Comparison of ENCODE assay signal across 9 mouse cellular contexts in genomic region chr11:33028920-33029319, GRCm38 (mm10).
DNase-seq lines count a peak whose midpoint lies in the region; ATAC-seq and TF ChIP-seq lines count a peak whose summit lies in the region.
"Had no signal": no experiment of that assay in that cellular context is flagged by ENCODE, and none has a peak within 500 bp of the region (broad histone marks: within the 10 kb centered on the region; RNA-seq: fewer than 3 reads in every experiment).

No protein-coding gene starts in this region.

- H3K27me3 ChIP-seq in embryonic facial prominence, embryonic 11.5 days (ENCODE audit: control insufficient read depth, insufficient read depth, low read length): no peaks in the 10 kb centered on the region
- H3K27me3 ChIP-seq in embryonic facial prominence, embryonic 10.5 days (replicated peaks; ENCODE audit: low read depth, poor library complexity, severe bottlenecking): no peaks in the 10 kb centered on the region
- no peaks in the 10 kb centered on the region for H3K27me3 ChIP-seq in lung, embryonic 14.5 days (ENCODE audit: insufficient read depth, low read length)
- H3K27me3 ChIP-seq: limb, embryonic 12.5 days had no signal

- no peaks in the 10 kb centered on the region for H3K36me3 ChIP-seq in embryonic facial prominence, embryonic 11.5 days (replicated peaks; ENCODE audit: control insufficient read depth, insufficient read depth, low read depth, low read length)
- no peaks in the 10 kb centered on the region for H3K36me3 ChIP-seq in embryonic facial prominence, embryonic 10.5 days (replicated peaks)
- no peaks in the 10 kb centered on the region for H3K36me3 ChIP-seq in lung, embryonic 14.5 days (ENCODE audit: insufficient read depth)
- H3K36me3 ChIP-seq: limb, embryonic 12.5 days had no signal

- no peak overlapping the region for H3K4me2 ChIP-seq in embryonic facial prominence, embryonic 11.5 days (ENCODE audit: low read depth, low read length)
- H3K4me2 ChIP-seq in lung, embryonic 14.5 days: no peak overlapping the region
- H3K4me2 ChIP-seq: limb, embryonic 12.5 days had no signal

- no peak overlapping the region for H3K9ac ChIP-seq in embryonic facial prominence, embryonic 11.5 days (replicated peaks; ENCODE audit: low read length)
- H3K9ac ChIP-seq in lung, embryonic 14.5 days: no peak overlapping the region
- H3K9ac ChIP-seq: limb, embryonic 12.5 days had no signal

- peak; percentile 22 for DNase-seq in embryonic facial prominence, embryonic 11.5 days (ENCODE audit: low spot score)
- DNase-seq in embryonic facial prominence, embryonic 10.5 days (ENCODE audit: low spot score): no peak
- peak; percentile 30 for DNase-seq in B cell, adult 2 months
- DNase-seq in brain, embryonic 14.5 days (ENCODE audit: low read depth): no peak
- DNase-seq in lung, embryonic 14.5 days: peak; percentile 33
- no peak for DNase-seq in cerebellum, postnatal 25 days
- no peak for DNase-seq in ovary, adult 18-20 months (ENCODE audit: low spot score)

- ATAC-seq in embryonic facial prominence, embryonic 11.5 days (replicated peaks; ENCODE audit: insufficient number of reproducible peaks, low FRiP score, low TSS enrichment, low read depth): no peak
- no peak for ATAC-seq in lung, embryonic 14.5 days (ENCODE audit: insufficient read depth)
- no peak for ATAC-seq in monocyte, adult 5-6 weeks (replicated peaks; ENCODE audit: insufficient number of reproducible peaks, low FRiP score, low TSS enrichment, poor library complexity, severe bottlenecking)

- peak; percentile 37; the same call in 1 of the 2 replicates for TF ChIP-seq CTCF in brain, embryonic 14.5 days (IDR thresholded peaks at IDR 0.05; ENCODE audit: borderline replicate concordance, extremely low read depth, insufficient read depth, insufficient read length)
- TF ChIP-seq CTCF in lung, embryonic 14.5 days (IDR thresholded peaks at IDR 0.05; ENCODE audit: low read depth): peak; percentile 58

- no peak for TF ChIP-seq POLR2A in brain, embryonic 14.5 days (IDR thresholded peaks at IDR 0.05; ENCODE audit: borderline replicate concordance, extremely low read depth, insufficient read depth, insufficient read length, poor library complexity, severe bottlenecking)

- H3K4me1 ChIP-seq in embryonic facial prominence, embryonic 11.5 days (ENCODE audit: control insufficient read depth, insufficient read depth, low read length): no peaks in the 10 kb centered on the region
- H3K4me1 ChIP-seq in embryonic facial prominence, embryonic 10.5 days: no peaks in the 10 kb centered on the region
- no peaks in the 10 kb centered on the region for H3K4me1 ChIP-seq in lung, embryonic 14.5 days (ENCODE audit: insufficient read depth)
- H3K4me1 ChIP-seq: limb, embryonic 12.5 days had no signal

- no peak overlapping the region for H3K27ac ChIP-seq in embryonic facial prominence, embryonic 11.5 days (replicated peaks; ENCODE audit: low read depth, low read length)
- H3K27ac ChIP-seq in embryonic facial prominence, embryonic 10.5 days (replicated peaks): no peak overlapping the region
- H3K27ac ChIP-seq in lung, embryonic 14.5 days (ENCODE audit: low read depth): no peak overlapping the region
- H3K27ac ChIP-seq: limb, embryonic 12.5 days had no signal

- no peak overlapping the region for H3K4me3 ChIP-seq in embryonic facial prominence, embryonic 11.5 days (ENCODE audit: low read depth, low read length)
- no peak overlapping the region for H3K4me3 ChIP-seq in embryonic facial prominence, embryonic 10.5 days
- no peak overlapping the region for H3K4me3 ChIP-seq in lung, embryonic 14.5 days (ENCODE audit: low read depth, low read length)
- H3K4me3 ChIP-seq: limb, embryonic 12.5 days had no signal

- no peaks in the 10 kb centered on the region for H3K9me3 ChIP-seq in embryonic facial prominence, embryonic 11.5 days (replicated peaks; ENCODE audit: control insufficient read depth, low read length)
- no peaks in the 10 kb centered on the region for H3K9me3 ChIP-seq in embryonic facial prominence, embryonic 10.5 days
- H3K9me3 ChIP-seq in lung, embryonic 14.5 days (ENCODE audit: low read depth, low read length): no peaks in the 10 kb centered on the region
- H3K9me3 ChIP-seq: limb, embryonic 12.5 days had no signal

Comparison
In these comparisons a context has a peak if more than half of its experiments do, and no peak if none do; other contexts are left out.
1. DNase-seq: peak in embryonic facial prominence, embryonic 11.5 days (single experiment), B cell, adult 2 months (2 of 2) and lung, embryonic 14.5 days (single experiment); none in embryonic facial prominence, embryonic 10.5 days (single experiment), brain, embryonic 14.5 days (single experiment), cerebellum, postnatal 25 days (0 of 2) and ovary, adult 18-20 months (single experiment).